Mouse (Mus musculus) urinary bladder, postnatal 25 days (tissue): ENCODE data around the gene Hmcn1.

Experiments used
- DNase-seq: peaks from one replicate; pipeline ENCODE4 v3.0.0; 2022; ENCODE audit warnings: low spot score

Hmcn1 gene

DNA sequence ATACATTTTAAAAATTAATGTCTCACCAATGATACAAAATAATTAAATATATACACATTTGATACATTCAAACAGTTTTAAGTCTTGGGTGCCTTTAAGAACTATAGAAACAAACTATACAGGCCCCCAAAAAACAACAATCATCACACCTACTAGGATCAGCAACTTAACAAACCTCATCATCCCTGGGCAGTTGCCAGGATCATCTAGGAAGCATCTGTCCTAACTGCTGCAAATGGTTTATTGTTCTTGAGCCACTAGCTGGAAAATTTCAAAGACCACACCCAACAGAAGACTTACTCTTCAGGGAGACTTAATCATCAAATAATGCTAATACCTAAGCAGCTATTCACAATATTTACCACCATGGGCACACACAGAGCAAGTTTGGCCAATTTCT lies 216.5 kb downstream of the Hmcn1 start:
- no peak for DNase-seq

DNA sequence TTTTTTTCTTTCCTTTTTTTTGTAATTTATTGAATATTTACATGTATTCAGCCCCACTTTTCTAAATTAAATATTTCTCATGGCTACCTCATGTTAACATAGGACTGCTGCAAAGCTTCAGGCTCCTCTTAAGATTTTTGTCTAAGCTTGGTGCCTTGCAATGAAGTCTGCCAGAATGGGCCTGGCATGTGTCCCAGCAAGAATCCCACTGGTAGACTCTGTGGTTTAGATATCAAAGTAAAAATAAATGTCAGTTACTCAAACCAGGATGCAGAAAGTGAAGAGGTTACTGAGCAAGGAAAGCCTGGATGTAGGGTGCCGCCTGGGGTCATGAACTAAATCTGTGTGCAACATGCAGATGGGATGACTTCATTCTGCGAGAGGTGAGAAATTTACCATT lies 217.5 kb downstream of the Hmcn1 start:
- DNase-seq: no peak

DNA sequence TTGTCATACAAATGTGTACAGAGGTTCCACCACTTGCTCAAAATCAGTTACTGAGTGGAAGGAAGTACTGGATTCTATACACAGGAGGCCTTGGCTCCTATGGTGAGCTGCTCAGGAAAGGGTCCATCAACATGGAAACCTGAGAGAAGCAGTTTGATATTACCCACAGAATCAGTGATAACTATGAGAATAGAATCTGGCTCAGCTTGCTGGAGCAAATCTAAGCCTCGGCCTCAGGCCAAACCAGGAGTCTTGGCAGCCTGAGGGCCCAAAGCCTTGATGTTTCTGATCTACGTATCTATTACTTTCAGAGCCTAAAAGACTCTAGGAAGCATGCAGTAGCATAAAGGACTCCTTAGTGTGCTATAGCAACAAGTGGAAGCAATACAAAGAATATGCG lies 220.3 kb downstream of the Hmcn1 start:
- no peak for DNase-seq

DNA sequence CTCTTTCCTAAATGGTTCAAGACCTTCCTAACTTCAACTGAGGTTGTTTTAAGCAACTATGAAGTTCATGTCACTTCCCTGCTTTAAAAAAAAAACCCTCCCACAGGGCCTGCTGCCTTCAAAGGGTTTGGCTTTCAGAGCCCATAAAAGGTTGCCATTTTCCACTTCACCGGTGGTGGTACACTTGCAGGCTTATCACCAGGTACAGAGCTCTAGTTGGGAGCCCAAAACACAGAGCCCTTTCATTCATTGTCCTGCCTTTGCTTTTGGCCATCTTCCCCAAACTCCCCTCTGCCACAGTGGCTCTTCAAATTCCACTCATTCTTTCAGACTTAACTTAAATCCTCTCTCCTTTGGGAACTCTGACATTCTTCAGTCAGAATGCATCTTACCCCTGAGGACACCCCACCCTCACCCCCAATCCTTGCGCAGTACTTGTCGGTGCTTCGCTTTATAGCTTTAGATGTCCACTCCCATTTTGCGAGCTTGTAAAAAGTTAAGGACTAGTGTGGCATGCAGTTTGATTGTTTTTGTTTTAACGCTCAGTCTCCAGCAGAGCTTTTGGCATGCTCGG lies 222.2 kb downstream of the Hmcn1 start:
- DNase-seq: no peak

DNA sequence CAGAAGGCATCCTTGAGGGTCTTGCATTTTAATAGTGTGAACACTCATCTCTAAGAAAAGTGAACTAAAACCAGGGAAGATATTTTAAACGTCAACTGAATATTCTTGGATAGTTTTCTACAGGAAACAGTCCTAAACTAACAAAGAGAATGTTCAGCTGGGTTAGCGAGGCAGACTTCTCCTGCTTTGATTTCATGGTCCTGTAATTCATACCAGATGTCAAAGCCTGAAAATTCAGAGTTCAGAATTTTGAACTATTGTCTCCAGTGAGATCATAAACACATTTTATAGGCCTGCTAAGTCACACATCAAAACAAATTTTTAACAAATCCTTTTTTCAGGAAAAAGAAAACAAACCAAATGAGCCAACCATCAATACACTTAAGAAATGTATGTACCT lies 223.4 kb downstream of the Hmcn1 start:
- no peak for DNase-seq

DNA sequence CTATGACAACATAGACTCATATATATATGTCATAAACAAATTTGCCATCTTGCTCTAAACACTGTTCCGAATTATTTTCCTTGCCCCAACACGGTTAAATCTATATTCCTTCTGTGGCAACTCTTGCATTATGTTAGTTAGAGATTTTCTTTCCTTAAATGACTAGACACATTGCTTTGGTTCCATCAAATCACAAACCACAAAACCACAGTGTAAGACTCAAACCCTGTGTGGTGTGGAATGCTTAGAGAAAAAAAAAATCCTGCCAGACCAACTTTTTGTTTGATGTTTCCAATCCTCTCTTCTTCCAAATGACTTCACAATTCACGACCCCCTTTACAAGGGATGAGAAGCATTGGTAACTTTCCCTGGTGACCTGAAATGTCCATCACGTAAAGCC lies 231.6 kb downstream of the Hmcn1 start:
- DNase-seq: no peak

DNA sequence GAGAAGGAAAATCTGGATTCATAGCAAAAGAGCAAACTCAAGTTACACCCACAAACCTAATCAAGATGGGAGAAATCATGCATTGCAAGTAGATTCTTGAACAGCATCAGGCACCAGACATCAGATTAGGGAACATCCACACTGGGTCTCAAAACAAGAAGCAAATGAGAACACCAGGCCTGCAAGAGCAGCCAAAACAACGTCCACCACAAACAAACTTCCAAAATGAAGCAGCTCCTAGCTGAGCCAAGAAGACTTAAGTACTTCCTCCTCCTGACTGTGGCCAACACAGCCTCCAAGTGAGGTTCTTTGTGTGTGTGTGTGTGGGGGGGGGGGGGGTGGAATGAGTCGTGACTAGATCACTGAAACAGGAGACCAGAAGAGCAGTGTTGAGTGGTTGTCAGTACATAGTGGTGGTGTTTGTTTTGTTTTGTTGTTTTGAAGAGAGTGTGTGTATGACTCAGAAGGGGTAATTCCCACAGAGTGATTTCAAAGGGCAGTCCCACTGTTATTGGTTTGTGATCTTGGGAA lies 232.4 kb downstream of the Hmcn1 start:
- DNase-seq: no peak

DNA sequence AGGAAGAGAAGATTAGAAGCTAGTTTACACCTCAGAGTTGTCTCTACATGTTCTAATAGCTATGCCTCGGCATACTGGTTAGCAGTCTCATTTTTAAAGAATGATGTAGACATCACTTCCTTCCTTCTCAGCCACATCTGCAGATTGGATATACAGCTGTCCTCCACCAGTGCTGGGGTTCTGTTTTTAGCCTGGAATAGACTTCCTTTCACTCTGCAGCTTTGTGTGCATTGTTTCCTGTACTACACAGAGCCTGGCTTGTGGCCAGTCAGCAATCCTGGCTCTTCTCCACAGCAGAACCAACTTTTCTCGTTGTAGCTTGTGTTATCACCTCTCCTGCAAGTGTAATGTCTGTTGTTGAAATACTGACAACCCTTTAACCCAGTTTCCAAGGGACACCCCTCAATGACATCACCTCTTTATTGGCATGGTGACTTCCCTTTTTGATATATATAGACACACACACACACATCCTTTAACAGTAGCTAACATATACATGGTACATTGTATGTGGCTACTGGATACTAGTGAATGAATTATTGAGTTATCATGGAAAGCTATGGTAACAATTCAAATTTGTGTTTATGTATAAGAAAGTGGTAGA lies 233.7 kb downstream of the Hmcn1 start:
- DNase-seq: no peak

DNA sequence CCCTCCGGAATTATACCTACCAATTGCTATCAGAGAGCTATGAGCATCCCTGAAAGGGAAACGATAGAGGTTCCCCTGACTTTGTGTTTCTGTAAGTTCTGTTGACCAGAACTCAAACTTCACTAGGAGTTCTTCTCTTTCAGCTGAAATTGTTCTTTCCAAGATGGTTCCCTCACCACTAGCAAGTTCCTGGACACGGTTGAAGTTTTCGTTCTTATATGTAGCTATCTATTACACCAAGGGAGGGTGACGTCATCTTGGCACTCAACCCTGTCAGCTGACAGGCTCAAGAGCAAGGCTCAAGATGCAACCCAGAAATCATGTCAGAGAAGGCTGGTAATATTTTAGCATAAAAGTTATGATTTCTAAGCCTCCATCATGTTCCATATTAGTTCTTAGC lies 239.3 kb downstream of the Hmcn1 start:
- no peak for DNase-seq

DNA sequence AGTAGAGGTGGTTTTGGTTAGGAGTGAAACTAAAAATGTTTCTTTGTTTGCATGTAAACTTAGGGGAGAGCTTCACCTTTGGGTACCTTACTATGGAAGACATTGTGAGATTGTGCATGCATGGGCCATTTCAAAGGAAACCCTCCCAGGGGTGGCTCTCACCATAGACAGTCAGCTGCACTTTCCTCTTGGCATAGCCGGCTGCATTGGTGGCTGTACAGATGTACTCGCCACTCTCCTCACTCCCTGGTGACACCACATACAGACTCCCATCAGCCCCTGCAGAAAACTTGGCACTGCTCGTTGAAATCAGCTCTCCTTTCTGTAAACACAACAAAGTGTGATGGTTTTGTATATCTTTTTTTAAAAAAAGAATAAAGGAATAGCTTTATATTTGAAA lies 244.5 kb downstream of the Hmcn1 start:
- DNase-seq: no peak

DNA sequence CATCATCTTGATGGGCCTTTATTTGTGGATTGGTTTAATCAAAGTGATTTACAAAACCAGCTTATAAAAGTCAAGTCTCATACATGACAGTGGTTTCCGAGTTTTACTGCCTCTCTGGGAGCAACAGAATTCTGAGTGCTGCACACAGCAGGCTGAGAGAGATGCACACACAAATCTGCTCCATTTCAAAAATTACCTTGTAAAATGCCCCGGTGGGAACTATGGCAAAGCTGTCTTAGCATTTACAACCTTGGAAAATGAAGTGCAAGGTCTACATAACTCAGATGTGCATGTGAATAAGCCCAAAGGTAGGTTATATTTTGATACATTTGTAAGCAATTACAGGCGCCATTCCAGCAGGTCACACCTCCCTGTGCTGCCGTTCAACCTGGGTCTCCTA lies 245.5 kb downstream of the Hmcn1 start:
- DNase-seq: no peak

DNA sequence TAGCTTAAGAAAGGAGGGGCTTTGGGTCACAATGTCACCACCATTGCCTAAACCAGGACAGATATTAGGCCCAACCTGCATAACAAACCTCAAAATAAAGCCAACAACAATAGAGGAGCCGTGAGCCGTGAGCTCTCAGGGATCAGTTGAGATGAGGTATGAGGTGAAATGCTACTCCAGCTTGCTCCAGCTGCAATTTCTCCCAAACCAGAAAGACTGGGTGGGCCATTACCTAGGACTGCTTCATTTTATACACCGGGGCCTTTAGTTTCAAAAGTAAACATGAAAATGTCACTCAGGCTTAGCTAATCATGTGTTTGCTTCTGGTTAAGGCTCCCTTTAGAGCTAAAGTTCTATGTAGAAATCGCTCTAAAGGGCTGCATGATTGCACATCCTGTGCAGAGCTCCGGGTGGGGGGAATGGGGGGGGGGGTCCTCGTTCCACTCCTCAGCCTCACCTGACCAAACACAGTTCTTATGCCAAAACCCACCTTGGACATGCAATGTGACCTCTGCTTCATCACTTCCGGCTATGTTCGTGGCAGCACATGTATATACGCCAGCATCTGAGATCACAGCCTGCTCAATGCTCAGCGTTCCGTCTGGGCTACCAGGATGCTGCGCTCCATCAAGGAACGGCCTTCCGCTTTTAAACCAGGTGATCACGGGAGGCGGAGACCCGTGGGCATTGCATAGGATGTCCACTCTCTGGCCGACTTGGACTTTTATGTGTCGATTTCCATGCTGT lies 250.0 kb downstream of the Hmcn1 start:
- no peak for DNase-seq

DNA sequence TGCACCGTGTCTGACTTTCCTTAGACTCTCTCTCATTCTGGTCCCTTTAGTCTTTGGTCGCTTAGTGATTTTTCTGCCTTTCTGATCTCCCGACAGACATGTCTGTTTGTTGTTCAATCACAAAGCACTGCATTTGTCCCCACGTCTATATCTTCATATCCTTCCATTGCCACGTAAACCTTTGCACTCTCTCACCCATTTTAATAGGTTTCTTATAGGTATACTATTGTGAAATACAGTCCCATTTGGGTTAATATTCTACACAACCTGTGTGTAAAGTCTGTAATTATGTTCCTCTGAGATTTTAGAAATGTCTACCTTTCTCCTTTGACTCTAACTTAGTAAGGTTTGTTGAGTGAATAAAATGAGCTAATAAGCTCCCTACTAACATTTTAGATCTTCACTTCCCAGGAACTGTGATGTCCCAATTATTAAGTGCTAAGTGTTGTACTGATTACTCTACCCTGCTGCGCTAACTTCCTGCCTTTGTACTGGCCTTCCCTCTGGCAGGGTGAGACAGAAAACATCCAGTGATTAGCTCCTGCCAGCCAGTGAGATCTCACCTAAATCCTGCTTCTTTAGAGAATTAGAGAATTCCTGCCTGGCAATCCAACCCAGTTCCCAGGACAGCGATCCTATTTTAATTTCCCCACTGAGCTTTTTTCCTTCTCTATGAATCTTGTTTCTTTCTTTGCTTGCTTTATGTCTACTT lies 250.7 kb downstream of the Hmcn1 start:
- no peak for DNase-seq

DNA sequence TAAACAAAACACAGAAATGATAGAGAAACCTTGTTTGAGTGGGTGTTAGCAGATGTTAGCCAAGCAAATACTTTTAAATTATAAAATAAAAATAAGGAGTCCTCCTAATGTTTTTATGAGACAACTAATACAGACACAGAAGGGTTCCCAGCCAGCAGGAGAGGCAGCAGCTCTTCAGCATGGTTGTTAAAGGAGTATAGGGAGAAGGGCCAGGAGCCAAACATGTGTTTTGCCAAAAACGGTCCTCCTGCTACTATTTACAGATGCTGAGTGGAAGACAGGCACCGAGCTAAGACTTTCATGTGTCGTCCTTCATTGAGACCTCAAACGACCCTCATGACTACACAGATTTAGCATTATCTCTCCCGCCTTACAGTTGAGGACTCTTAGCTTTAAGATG lies 281.8 kb downstream of the Hmcn1 start:
- DNase-seq: no peak

DNA sequence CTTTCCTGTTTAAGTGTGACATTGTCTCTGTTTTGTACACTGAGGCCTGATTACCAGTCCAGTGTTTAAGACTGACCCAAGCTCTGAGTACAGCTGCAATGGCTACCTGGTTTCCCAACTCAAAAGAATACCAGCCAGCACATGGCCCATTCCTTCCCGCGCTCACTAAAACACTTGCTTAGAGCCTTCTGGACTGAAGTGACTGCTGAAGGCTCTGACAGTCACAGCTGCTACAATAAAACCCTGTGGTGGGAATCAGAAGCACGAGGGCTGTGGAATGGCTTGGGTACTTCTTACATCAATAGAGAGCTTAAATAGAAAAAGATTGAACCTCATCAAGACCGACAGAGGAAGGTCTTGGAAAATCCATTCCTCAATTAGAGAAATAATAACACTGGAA lies 286.7 kb downstream of the Hmcn1 start:
- DNase-seq: no peak

DNA sequence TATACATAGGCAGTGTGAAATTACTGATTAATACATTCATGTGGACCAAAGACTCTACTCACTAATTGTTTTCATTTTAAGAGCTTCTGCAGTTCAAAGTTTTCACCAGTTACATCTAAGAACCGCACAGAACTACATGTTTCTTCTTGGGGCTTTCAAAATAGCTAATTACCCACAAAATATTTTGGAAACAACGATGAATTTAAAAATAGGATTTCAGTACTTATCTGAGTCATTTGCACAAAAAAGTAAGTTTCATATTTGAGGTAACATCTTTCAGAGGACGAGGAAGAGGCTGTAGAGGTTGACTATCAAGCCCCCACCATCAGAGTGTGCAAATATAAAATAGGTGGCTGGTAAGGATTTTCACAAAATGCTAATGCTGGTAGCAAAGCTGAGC lies 295.5 kb downstream of the Hmcn1 start:
- DNase-seq: no peak

DNA sequence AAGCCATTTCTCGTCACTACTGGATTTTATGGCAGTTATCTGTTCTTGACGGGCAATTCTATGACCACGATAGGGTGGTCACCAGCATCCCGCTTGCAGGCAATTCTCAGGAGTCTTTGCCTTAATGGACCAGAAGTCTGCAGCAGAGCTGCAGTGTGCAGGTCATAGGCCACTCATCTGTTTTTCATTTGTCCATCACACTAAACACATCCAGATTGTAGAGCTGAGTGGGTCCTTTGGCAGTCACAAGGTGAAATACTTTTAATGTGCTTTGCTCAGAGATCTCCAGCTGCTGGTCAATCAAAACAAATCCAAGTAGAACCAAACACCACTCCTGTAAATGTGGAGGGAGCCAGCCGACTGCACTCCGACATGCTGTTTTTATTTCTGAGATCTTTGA lies 311.2 kb downstream of the Hmcn1 start:
- no peak for DNase-seq

DNA sequence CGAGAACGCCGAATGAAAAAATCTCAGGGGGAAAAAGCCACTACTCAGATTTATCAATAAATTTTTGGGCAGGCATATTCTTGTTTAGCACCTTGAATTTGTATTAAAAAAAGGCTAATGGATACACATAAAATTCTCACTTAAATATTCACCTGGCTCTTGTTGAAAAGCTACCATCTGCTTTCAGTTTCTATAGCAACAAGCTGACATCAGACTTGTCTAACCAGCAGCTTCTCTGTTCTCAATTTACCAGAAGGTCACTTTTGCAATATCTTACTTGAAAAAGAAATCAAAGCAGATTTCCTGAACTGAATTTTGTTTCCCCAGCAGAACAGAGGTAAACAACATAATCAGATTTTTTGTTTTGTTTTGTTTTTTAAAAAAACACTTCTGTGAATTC lies 311.8 kb downstream of the Hmcn1 start:
- DNase-seq: no peak

DNA sequence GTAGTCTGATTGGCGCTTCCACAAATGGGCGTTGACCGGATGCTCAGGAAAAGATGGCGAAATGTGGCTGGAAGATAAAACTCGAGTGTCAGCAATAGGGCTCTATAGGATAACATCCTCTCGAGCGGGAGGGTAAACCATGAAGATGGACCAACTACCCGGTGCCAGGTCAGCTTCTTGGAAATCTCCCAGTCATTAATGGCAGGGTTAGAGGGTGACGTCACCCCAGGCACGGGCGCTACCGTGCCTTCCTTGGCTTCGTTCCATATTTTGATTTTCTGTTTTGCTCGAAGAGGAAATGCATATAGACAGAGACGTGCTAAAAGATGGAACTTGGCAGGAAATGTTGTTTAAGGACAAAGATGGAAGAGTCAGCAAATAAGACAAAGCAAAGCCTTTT lies 312.2 kb downstream of the Hmcn1 start:
- no peak for DNase-seq

DNA sequence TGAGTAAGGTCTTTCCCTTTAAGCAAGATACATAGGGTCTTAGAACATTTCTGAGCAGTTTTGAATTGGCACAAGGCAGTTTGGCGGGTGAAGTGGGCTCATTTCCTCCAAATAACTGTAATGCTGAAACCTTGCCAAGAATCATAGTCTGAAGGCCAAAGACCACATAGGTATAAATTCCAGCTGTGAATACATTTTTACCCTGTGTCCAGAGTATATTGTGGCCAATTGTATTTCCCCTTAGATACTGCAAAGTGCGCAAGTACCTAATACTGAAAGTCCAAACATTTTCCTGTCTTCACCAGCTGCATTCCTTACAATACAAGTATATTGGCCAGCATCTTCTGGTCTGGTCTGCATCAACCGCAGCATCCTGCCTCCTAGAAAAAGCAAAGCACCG lies 312.9 kb downstream of the Hmcn1 start:
- no peak for DNase-seq

DNA sequence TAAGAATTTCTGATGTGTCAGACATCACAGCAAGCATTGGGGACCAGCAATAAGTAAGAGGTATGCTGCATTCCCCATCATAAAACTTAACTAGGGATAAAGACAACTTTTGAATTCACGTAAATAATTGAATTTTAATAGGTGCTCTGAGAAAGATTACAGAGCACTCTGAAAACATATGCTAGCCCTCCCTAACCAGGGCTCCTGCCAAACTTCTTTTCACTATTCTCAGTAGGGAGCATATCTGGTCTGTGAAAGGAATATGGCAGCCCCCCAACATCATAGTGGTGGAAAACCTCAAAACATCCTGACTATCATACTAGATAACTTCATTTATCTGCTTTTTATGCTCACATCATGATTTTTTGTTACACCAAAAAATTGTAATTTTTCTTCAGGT lies 347.9 kb downstream of the Hmcn1 start:
- DNase-seq: no peak

DNA sequence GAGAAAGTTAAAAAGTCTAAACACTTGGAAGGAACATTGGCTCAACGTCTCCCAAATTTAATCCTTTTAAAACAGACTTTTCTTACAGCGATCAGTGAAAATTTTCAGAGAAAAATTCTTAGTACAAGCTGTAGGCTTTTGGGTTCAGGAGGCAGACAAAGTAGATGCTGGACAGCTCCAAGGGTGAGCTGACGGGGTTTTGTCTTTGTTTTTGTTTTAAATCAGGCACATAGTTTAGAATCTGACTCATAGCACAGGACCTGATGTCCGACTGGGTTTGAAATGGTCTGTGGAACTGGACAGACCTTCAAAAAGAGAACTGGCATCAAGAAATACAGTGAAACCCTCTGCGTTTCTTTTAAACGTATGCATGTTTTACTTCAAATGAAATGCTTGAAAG lies 353.7 kb downstream of the Hmcn1 start:
- DNase-seq: no peak

DNA sequence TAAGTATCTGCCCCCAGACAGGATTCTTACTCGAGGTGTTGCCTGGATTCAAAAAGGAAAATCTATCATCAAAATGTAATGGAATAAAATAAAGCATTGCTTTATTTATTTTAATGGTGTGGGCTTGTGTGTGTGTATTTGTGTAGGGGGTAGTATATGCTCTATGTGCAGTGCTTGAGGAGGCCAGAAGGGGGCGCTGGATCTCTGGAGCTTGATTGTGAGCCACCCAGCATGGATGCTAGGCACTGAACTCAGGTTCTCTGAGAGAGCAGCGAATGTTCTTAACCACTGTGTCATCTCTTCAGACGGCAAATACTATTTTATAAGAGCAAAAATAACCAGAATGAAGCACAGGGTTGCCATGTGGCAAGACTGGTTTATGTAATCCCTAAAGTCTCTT lies 360.7 kb downstream of the Hmcn1 start:
- no peak for DNase-seq
